ENCODE assay signal across 9 mouse cellular contexts in genomic region chr4:120692717-120693116, GRCm38 (mm10). TPM values are rescaled to one million over a fixed set of nuclear protein-coding genes. Genes with fewer than 3 reads are reported as not detected.
DNase-seq lines count a peak whose midpoint lies in the region; TF ChIP-seq lines count a peak whose summit lies in the region.
"Had no signal": no experiment of that assay in that cellular context is flagged by ENCODE, and none has a peak within 500 bp of the region (broad histone marks: within the 10 kb centered on the region; RNA-seq: fewer than 3 reads in every experiment).

No protein-coding gene starts in this region.

- no peaks in the 10 kb centered on the region for H3K4me1 ChIP-seq in lung, adult 2 months (ENCODE audit: control insufficient read depth, insufficient read depth, low read length)

- H3K4me3 ChIP-seq in lung, adult 2 months (replicated peaks; ENCODE audit: extremely low read depth, low read depth, low read length): no peak overlapping the region

- DNase-seq in gastrocnemius, adult 18-20 months (ENCODE audit: low spot score): peak; percentile 76
- DNase-seq in gastrocnemius, postnatal 25 days: no peak
- peak; percentile 29 for DNase-seq in thymus, postnatal 14 days
- DNase-seq in thymus, postnatal 0 days (ENCODE audit: low spot score): no peak
- peak; percentile 63 for DNase-seq in cerebellum, adult 9-11 months
- peak; percentile 43 for DNase-seq in induced T-regulatory cell, adult 2 months (ENCODE audit: low read depth)
- DNase-seq in lung, adult 2 months: peak; percentile 42
- peak; percentile 84 for DNase-seq in testis, postnatal 10 days (ENCODE audit: low spot score)

- WGBS in lung, adult 2 months: 46% methylated on average over 10 of the region's 10 CpGs

- TF ChIP-seq CTCF in lung, adult 2 months (IDR thresholded peaks at IDR 0.05; ENCODE audit: insufficient read depth, low read length): peak; percentile 73

- TF ChIP-seq POLR2A in lung, adult 2 months (IDR thresholded peaks at IDR 0.05; ENCODE audit: borderline replicate concordance, extremely low read depth, low read depth, low read length): no peak

RNA-seq across cellular contexts. Expression of gene Cited4, which starts 26.3 kb away (rescaled TPM):
- 10 to 100 TPM; 11.9 to 18.0 TPM for total RNA-seq in gastrocnemius, adult 18-20 months (2021)
- total RNA-seq in gastrocnemius, postnatal 25 days (2021): 10 to 100 TPM; 15.0 to 32.1 TPM
- polyA plus RNA-seq in thymus, postnatal 0 days (2015; fragmentation: Nextera tagmentation; extraction: Ambion mirVana): 3.8 and 4.1 TPM in 2 replicates
- polyA plus RNA-seq in lung, adult 2 months (2012; rRNA removed): 5.8 and 9.3 TPM in 2 replicates

RNA-seq across cellular contexts. Expression of gene Kcnq4, which starts 55.7 kb away (rescaled TPM):
- total RNA-seq in gastrocnemius, adult 18-20 months (2021): 10 to 100 TPM; 14.2 to 17.0 TPM
- 10 to 100 TPM; 15.9 to 18.0 TPM for total RNA-seq in gastrocnemius, postnatal 25 days (2021)
- polyA plus RNA-seq in thymus, postnatal 0 days (2015; fragmentation: Nextera tagmentation; extraction: Ambion mirVana): 0.32 and 0.34 TPM in 2 replicates
- polyA plus RNA-seq in lung, adult 2 months (2012; rRNA removed): 8.2 and 8.3 TPM in 2 replicates
- total RNA-seq: hematopoietic stem cell, adult 5-6 weeks had no signal

Comparison
In these comparisons a context has a peak if more than half of its experiments do, and no peak if none do; other contexts are left out.
1. DNase-seq: peak in gastrocnemius, adult 18-20 months (single experiment), thymus, postnatal 14 days (single experiment), cerebellum, adult 9-11 months (single experiment), induced T-regulatory cell, adult 2 months (single experiment), lung, adult 2 months (single experiment) and testis, postnatal 10 days (single experiment); none in gastrocnemius, postnatal 25 days (single experiment) and thymus, postnatal 0 days (single experiment).